Mouse (Mus musculus): ENCODE measurements around the gene Clp1.
"Not testable (repeated sequence)": the region's sequence is repeated elsewhere in the genome, so short reads cannot be mapped to it uniquely, and the experiment has no call there.

Gene Clp1

GRCm38 (mm10) chr2:84738271-84738911 lies 11.2 kb upstream of the Clp1 start:
- no peak for DNase-seq (ENCODE audit: low spot score)

GRCm38 (mm10) chr2:84737451-84737925 lies 10.3 kb upstream of the Clp1 start:
- DNase-seq (ENCODE audit: low spot score), result no peak

- DNase-seq (ENCODE audit: low spot score), result no peak
Measured at GRCm38 (mm10) chr2:84736312-84737161, 9.4 kb upstream of the Clp1 start.

GRCm38 (mm10) chr2:84735346-84735920 lies 8.3 kb upstream of the Clp1 start:
- no peak for DNase-seq (ENCODE audit: low spot score)

GRCm38 (mm10) chr2:84734919-84735318 lies 7.8 kb upstream of the Clp1 start:
- no peak for DNase-seq (ENCODE audit: low spot score)

GRCm38 (mm10) chr2:84734351-84734864 lies 7.3 kb upstream of the Clp1 start:
- DNase-seq (ENCODE audit: low spot score), result no peak

- DNase-seq (ENCODE audit: low spot score), result no peak
Measured at GRCm38 (mm10) chr2:84733579-84734300, 6.6 kb upstream of the Clp1 start, which contains the start of gene Ypel4. Gene Ypel4 (plus strand): TSS chr2:84734058.

- no peak for DNase-seq (ENCODE audit: low spot score)
Measured at GRCm38 (mm10) chr2:84732394-84732793, 5.2 kb upstream of the Clp1 start.

- no peak for DNase-seq (ENCODE audit: low spot score)
Measured at GRCm38 (mm10) chr2:84731206-84731605, 4.1 kb upstream of the Clp1 start.

- DNase-seq (ENCODE audit: low spot score), result not testable (repeated sequence)
Measured at GRCm38 (mm10) chr2:84728191-84728590, 1.0 kb upstream of the Clp1 start.

- no peak for DNase-seq (ENCODE audit: low spot score)
Measured at GRCm38 (mm10) chr2:84726716-84727115, 434 bp downstream of the Clp1 start.

- DNase-seq (ENCODE audit: low spot score), result no peak
Measured at GRCm38 (mm10) chr2:84725770-84726169, 1.4 kb downstream of the Clp1 start.

GRCm38 (mm10) chr2:84723856-84724255 lies 3.3 kb downstream of the Clp1 start:
- no peak for DNase-seq (ENCODE audit: low spot score)

GRCm38 (mm10) chr2:84721182-84721581 lies 6.0 kb downstream of the Clp1 start:
- no peak for DNase-seq (ENCODE audit: low spot score)

GRCm38 (mm10) chr2:84720718-84721117 lies 6.4 kb downstream of the Clp1 start:
- no peak for DNase-seq (ENCODE audit: low spot score)

- no peak for DNase-seq (ENCODE audit: low spot score)
Measured at GRCm38 (mm10) chr2:84717357-84717756, 9.8 kb downstream of the Clp1 start.

GRCm38 (mm10) chr2:84716423-84717355 lies 10.5 kb downstream of the Clp1 start:
- no peak for DNase-seq (ENCODE audit: low spot score)

- DNase-seq (ENCODE audit: low spot score), result peak; percentile 89
Measured at GRCm38 (mm10) chr2:84715562-84716361, 11.4 kb downstream of the Clp1 start.

GRCm38 (mm10) chr2:84714811-84715561 lies 12.2 kb downstream of the Clp1 start, which contains the start of gene Zdhhc5:
Gene Zdhhc5 (minus strand): TSS chr2:84715180.
- DNase-seq (ENCODE audit: low spot score), result peak; percentile 97

Measured in ovary, adult 18-20 months (tissue).